Mouse (Mus musculus): ENCODE data around the gene Ifih1. TPM values are rescaled to one million over a fixed set of nuclear protein-coding genes. Genes with fewer than 3 reads are reported as not detected.

The Ifih1 gene
- total and polyA plus RNA-seq, 3 experiments: 7.0 to 27.5 (median 20.8) TPM

- no peak for ATAC-seq (ENCODE audit: extremely low read depth, insufficient number of reproducible peaks, low FRiP score, poor library complexity, severe bottlenecking)
- no peaks in the 10 kb centered on the region for H3K27me3 ChIP-seq (ENCODE audit: insufficient read depth, low read length)
- TF ChIP-seq GATA2 (IDR thresholded peaks at IDR 0.05; ENCODE audit: borderline replicate concordance, low read depth, low read length): no peak
- TF ChIP-seq TAL1 (conservative IDR thresholded peaks at IDR 0.05; ENCODE audit: low read depth, low read length): no peak
- no peak for TF ChIP-seq POLR2AphosphoS5 (IDR thresholded peaks at IDR 0.05; ENCODE audit: insufficient replicate concordance, low read depth, low read length)
- TF ChIP-seq CTCF (IDR thresholded peaks at IDR 0.05; ENCODE audit: low read depth, low read length): no peak
- TF ChIP-seq GATA1 (IDR thresholded peaks at IDR 0.05; ENCODE audit: borderline replicate concordance, low read length): no peak
- H3K4me3 ChIP-seq (ENCODE audit: low read depth, low read length): no peak overlapping the region
- no peaks in the 10 kb centered on the region for H3K4me1 ChIP-seq (ENCODE audit: insufficient read depth, low read depth, low read length)
- peaks cover under 1% of the 10 kb centered on the region for H3K9me3 ChIP-seq (replicated peaks)
- DNase-seq (ENCODE audit: low spot score): no peak
- H3K36me3 ChIP-seq (replicated peaks): peaks cover 15% of the 10 kb centered on the region
Measured at GRCm38 (mm10) chr2:62596586-62596985, 49.5 kb downstream of the Ifih1 start.

- peaks cover 2% of the 10 kb centered on the region; the same call in 1 of the 2 replicates for H3K4me1 ChIP-seq (ENCODE audit: insufficient read depth, low read depth, low read length)
- no peak overlapping the region for H3K4me3 ChIP-seq (ENCODE audit: low read depth, low read length)
- peaks cover 13% of the 10 kb centered on the region for H3K36me3 ChIP-seq (replicated peaks)
- ATAC-seq (ENCODE audit: extremely low read depth, insufficient number of reproducible peaks, low FRiP score, poor library complexity, severe bottlenecking) (no peak), DNase-seq (ENCODE audit: low spot score) (no peak)
- no peaks in the 10 kb centered on the region for H3K27me3 ChIP-seq (ENCODE audit: insufficient read depth, low read length)
- H3K9me3 ChIP-seq (replicated peaks): peaks cover 8% of the 10 kb centered on the region
- no peak for TF ChIP-seq GATA2 (IDR thresholded peaks at IDR 0.05; ENCODE audit: borderline replicate concordance, low read depth, low read length)
- no peak for TF ChIP-seq CTCF (IDR thresholded peaks at IDR 0.05; ENCODE audit: low read depth, low read length)
- TF ChIP-seq TAL1 (conservative IDR thresholded peaks at IDR 0.05; ENCODE audit: low read depth, low read length): no peak
- no peak for TF ChIP-seq GATA1 (IDR thresholded peaks at IDR 0.05; ENCODE audit: borderline replicate concordance, low read length)
Measured at GRCm38 (mm10) chr2:62594491-62594890, 51.6 kb downstream of the Ifih1 start.

GRCm38 (mm10) chr2:62591555-62591954 lies 54.5 kb downstream of the Ifih1 start:
- ATAC-seq (ENCODE audit: extremely low read depth, insufficient number of reproducible peaks, low FRiP score, poor library complexity, severe bottlenecking) (no peak), DNase-seq (ENCODE audit: low spot score) (no peak)
- Histone ChIP-seq H3K4me1 (ENCODE audit: insufficient read depth, low read depth, low read length) (peaks cover 5% of the 10 kb centered on the region), H3K36me3 (replicated peaks) (peaks cover 4% of the 10 kb centered on the region), H3K4me3 (ENCODE audit: low read depth, low read length) (no peak overlapping the region), H3K9me3 (replicated peaks) (peaks cover 8% of the 10 kb centered on the region), H3K27me3 (ENCODE audit: insufficient read depth, low read length) (no peaks in the 10 kb centered on the region)
- TF ChIP-seq TAL1 (conservative IDR thresholded peaks at IDR 0.05; ENCODE audit: low read depth, low read length) (no peak), POLR2AphosphoS5 (IDR thresholded peaks at IDR 0.05; ENCODE audit: insufficient replicate concordance, low read depth, low read length) (no peak), CTCF (IDR thresholded peaks at IDR 0.05; ENCODE audit: low read depth, low read length) (no peak), GATA1 (IDR thresholded peaks at IDR 0.05; ENCODE audit: borderline replicate concordance, low read length) (no peak), GATA2 (IDR thresholded peaks at IDR 0.05; ENCODE audit: borderline replicate concordance, low read depth, low read length) (no peak)

GRCm38 (mm10) chr2:62589333-62589732 lies 56.7 kb downstream of the Ifih1 start:
- DNase-seq (ENCODE audit: low spot score): no peak
- no peak for ATAC-seq (ENCODE audit: extremely low read depth, insufficient number of reproducible peaks, low FRiP score, poor library complexity, severe bottlenecking)

GRCm38 (mm10) chr2:62585769-62586168 lies 60.3 kb downstream of the Ifih1 start:
- TF ChIP-seq POLR2AphosphoS5 (IDR thresholded peaks at IDR 0.05; ENCODE audit: insufficient replicate concordance, low read depth, low read length): no peak
- TF ChIP-seq CTCF (IDR thresholded peaks at IDR 0.05; ENCODE audit: low read depth, low read length): no peak
- TF ChIP-seq TAL1 (conservative IDR thresholded peaks at IDR 0.05; ENCODE audit: low read depth, low read length): no peak
- no peak for TF ChIP-seq GATA2 (IDR thresholded peaks at IDR 0.05; ENCODE audit: borderline replicate concordance, low read depth, low read length)
- no peak for TF ChIP-seq GATA1 (IDR thresholded peaks at IDR 0.05; ENCODE audit: borderline replicate concordance, low read length)
- no peaks in the 10 kb centered on the region for H3K9me3 ChIP-seq (replicated peaks)
- no peaks in the 10 kb centered on the region for H3K27me3 ChIP-seq (ENCODE audit: insufficient read depth, low read length)
- peaks cover 27% of the 10 kb centered on the region for H3K4me1 ChIP-seq (ENCODE audit: insufficient read depth, low read depth, low read length)
- ATAC-seq (ENCODE audit: extremely low read depth, insufficient number of reproducible peaks, low FRiP score, poor library complexity, severe bottlenecking) (peak; percentile 82), DNase-seq (ENCODE audit: low spot score) (peak; percentile 16)
- no peak overlapping the region; the same call in 1 of the 2 replicates for H3K4me3 ChIP-seq (ENCODE audit: low read depth, low read length)
- no peaks in the 10 kb centered on the region for H3K36me3 ChIP-seq (replicated peaks)

More at GRCm38 (mm10) chr2:62589333-62589732, 56.7 kb downstream of the Ifih1 start:
- Histone ChIP-seq H3K36me3 (replicated peaks) (no peaks in the 10 kb centered on the region), H3K27me3 (ENCODE audit: insufficient read depth, low read length) (no peaks in the 10 kb centered on the region), H3K4me3 (ENCODE audit: low read depth, low read length) (no peak overlapping the region), H3K4me1 (ENCODE audit: insufficient read depth, low read depth, low read length) (peaks cover 27% of the 10 kb centered on the region), H3K9me3 (replicated peaks) (peaks cover 8% of the 10 kb centered on the region)
- TF ChIP-seq POLR2AphosphoS5 (IDR thresholded peaks at IDR 0.05; ENCODE audit: insufficient replicate concordance, low read depth, low read length) (no peak), CTCF (IDR thresholded peaks at IDR 0.05; ENCODE audit: low read depth, low read length) (no peak), TAL1 (conservative IDR thresholded peaks at IDR 0.05; ENCODE audit: low read depth, low read length) (no peak), GATA2 (IDR thresholded peaks at IDR 0.05; ENCODE audit: borderline replicate concordance, low read depth, low read length) (no peak), GATA1 (IDR thresholded peaks at IDR 0.05; ENCODE audit: borderline replicate concordance, low read length) (no peak)

- DNase-seq (ENCODE audit: low spot score) (no peak), ATAC-seq (ENCODE audit: extremely low read depth, insufficient number of reproducible peaks, low FRiP score, poor library complexity, severe bottlenecking) (no peak)
- no peak for TF ChIP-seq GATA2 (IDR thresholded peaks at IDR 0.05; ENCODE audit: borderline replicate concordance, low read depth, low read length)
- no peak for TF ChIP-seq POLR2AphosphoS5 (IDR thresholded peaks at IDR 0.05; ENCODE audit: insufficient replicate concordance, low read depth, low read length)
- no peak for TF ChIP-seq TAL1 (conservative IDR thresholded peaks at IDR 0.05; ENCODE audit: low read depth, low read length)
- TF ChIP-seq CTCF (IDR thresholded peaks at IDR 0.05; ENCODE audit: low read depth, low read length): no peak
- TF ChIP-seq GATA1 (IDR thresholded peaks at IDR 0.05; ENCODE audit: borderline replicate concordance, low read length): no peak
- Histone ChIP-seq H3K36me3 (replicated peaks) (no peaks in the 10 kb centered on the region), H3K27me3 (ENCODE audit: insufficient read depth, low read length) (no peaks in the 10 kb centered on the region), H3K4me3 (ENCODE audit: low read depth, low read length) (no peak overlapping the region), H3K9me3 (replicated peaks) (no peaks in the 10 kb centered on the region), H3K4me1 (ENCODE audit: insufficient read depth, low read depth, low read length) (no peaks in the 10 kb centered on the region; the same call in 1 of the 2 replicates)
Measured at GRCm38 (mm10) chr2:62574962-62575361, 71.1 kb downstream of the Ifih1 start.

Measured in G1E (cell line).